ENCODE assay signal across 10 mouse cellular contexts in the genomic region with DNA sequence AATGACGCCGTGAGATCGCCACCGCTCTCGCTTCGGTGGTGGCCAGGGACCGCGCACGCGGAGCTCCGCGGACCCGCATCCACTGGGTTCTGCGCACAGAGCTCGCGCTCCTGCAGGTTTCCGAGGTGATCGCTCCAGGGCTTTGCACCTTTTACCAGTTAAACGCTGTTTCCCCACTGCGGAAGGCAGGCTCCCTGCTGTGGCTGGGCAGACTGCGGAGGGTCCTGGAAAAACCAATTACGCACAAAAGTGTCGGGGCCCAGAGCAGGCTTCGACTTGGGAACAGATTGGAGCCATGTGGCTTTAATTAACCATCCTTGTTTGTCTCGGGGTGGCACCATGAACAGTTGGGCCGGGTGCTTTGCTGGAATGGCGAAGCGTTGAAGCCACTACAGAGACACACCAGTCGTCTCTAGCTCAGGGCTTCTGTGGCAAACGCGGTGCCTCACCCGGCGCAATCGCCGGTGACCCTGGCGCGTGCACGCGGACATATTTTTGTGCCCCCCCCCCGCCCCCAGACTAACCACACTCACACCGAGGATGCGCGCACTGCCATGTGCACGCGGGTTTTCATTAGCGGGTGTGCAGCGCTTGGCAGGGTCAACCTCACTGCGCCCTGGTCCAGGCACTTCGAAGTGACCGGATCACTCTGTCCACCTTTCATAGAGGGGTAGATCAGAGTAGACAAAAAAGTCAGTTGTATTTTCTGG. TPM values are rescaled to one million over a fixed set of nuclear protein-coding genes. Genes with fewer than 3 reads are reported as not detected.
A peak's percentile ranks its signal among the peaks of the same experiment; 100 is the strongest.
DNase-seq lines count a peak whose midpoint lies in the region; ATAC-seq and TF ChIP-seq lines count a peak whose summit lies in the region.
"Had no signal": no experiment of that assay in that cellular context is flagged by ENCODE, and none has a peak within 500 bp of the region (broad histone marks: within the 10 kb centered on the region; RNA-seq: fewer than 3 reads in every experiment).

No protein-coding gene starts in this region.

- peak overlapping the region; percentile 77 for H3K27ac ChIP-seq in gastrocnemius, adult 2 months
- no peak overlapping the region for H3K27ac ChIP-seq in ES-Bruce4 (ENCODE audit: insufficient read depth, low read length)
- H3K27ac ChIP-seq in embryonic facial prominence, embryonic 14.5 days (replicated peaks; ENCODE audit: low read depth, low read length): peak overlapping the region; percentile 90
- H3K27ac ChIP-seq in hindbrain, embryonic 16.5 days (ENCODE audit: low read depth, low read length): peak overlapping the region; percentile 58
- peak overlapping the region; percentile 79 for H3K27ac ChIP-seq in limb, embryonic 14.5 days (replicated peaks; ENCODE audit: low read depth, low read length)

- WGBS in embryonic facial prominence, embryonic 14.5 days: under 1% methylated on average over 50 of the region's 50 CpGs
- under 1% methylated on average over 49 of the region's 50 CpGs for WGBS in hindbrain, embryonic 16.5 days
- WGBS in limb, embryonic 14.5 days: under 1% methylated on average over 50 of the region's 50 CpGs

- peak; percentile 22 for DNase-seq in gastrocnemius, adult 2 months
- DNase-seq in gastrocnemius, adult 8-10 months (ENCODE audit: low spot score in 2 of 2): no peak
- peak; percentile 62 for DNase-seq in embryonic facial prominence, embryonic 14.5 days (ENCODE audit: low spot score)
- DNase-seq in limb, embryonic 14.5 days (ENCODE audit: low spot score): no peak
- peak; percentile 42 to 43 for DNase-seq in right cerebral cortex, postnatal 10 days (ENCODE audit: low spot score in 2 of 2)

- peak overlapping the region; percentile 88 for H3K4me2 ChIP-seq in embryonic facial prominence, embryonic 14.5 days (ENCODE audit: low read depth, low read length)
- H3K4me2 ChIP-seq in hindbrain, embryonic 16.5 days (ENCODE audit: low read length): peak overlapping the region; percentile 97
- peak overlapping the region; percentile 89 for H3K4me2 ChIP-seq in limb, embryonic 14.5 days (replicated peaks; ENCODE audit: low read depth, low read length, severe bottlenecking)

- H3K9ac ChIP-seq in ES-Bruce4 (ENCODE audit: low read depth, poor library complexity, severe bottlenecking): peak overlapping the region; percentile 86
- peak overlapping the region; percentile 86 for H3K9ac ChIP-seq in embryonic facial prominence, embryonic 14.5 days (ENCODE audit: low read depth, low read length)
- H3K9ac ChIP-seq in hindbrain, embryonic 16.5 days (ENCODE audit: low read depth, low read length): peak overlapping the region; percentile 66
- H3K9ac ChIP-seq in limb, embryonic 14.5 days (ENCODE audit: low read depth, low read length, severe bottlenecking): peak overlapping the region; percentile 78

- H3K9me3 ChIP-seq in ES-Bruce4 (replicated peaks; ENCODE audit: control insufficient read depth, insufficient read depth, low read length, poor library complexity, severe bottlenecking): no peaks in the 10 kb centered on the region
- no peaks in the 10 kb centered on the region for H3K9me3 ChIP-seq in embryonic facial prominence, embryonic 14.5 days (ENCODE audit: control insufficient read depth, low read length)
- H3K9me3 ChIP-seq in hindbrain, embryonic 16.5 days (ENCODE audit: control insufficient read depth, low read length): no peaks in the 10 kb centered on the region
- H3K9me3 ChIP-seq in limb, embryonic 14.5 days (ENCODE audit: control insufficient read depth, low read length): no peaks in the 10 kb centered on the region
- H3K9me3 ChIP-seq: G1E had no signal

- peak overlapping the region; percentile 81 for H3K4me3 ChIP-seq in gastrocnemius, adult 2 months
- H3K4me3 ChIP-seq in ES-Bruce4 (ENCODE audit: low read depth, low read length): peak overlapping the region; percentile 97
- peak overlapping the region; percentile 72 for H3K4me3 ChIP-seq in embryonic facial prominence, embryonic 14.5 days (ENCODE audit: low read depth, low read length)
- peak overlapping the region; percentile 59 for H3K4me3 ChIP-seq in hindbrain, embryonic 16.5 days (ENCODE audit: low read length)
- peak overlapping the region; percentile 70 for H3K4me3 ChIP-seq in limb, embryonic 14.5 days (replicated peaks; ENCODE audit: low read length)

- peaks cover 4% of the 10 kb centered on the region; the same call in 1 of the 2 replicates for H3K27me3 ChIP-seq in ES-Bruce4 (ENCODE audit: control insufficient read depth, insufficient read depth, low read length, poor library complexity, severe bottlenecking)
- H3K27me3 ChIP-seq in embryonic facial prominence, embryonic 14.5 days (replicated peaks; ENCODE audit: control insufficient read depth, insufficient read depth, low read length): no peaks in the 10 kb centered on the region
- peaks cover 21% of the 10 kb centered on the region for H3K27me3 ChIP-seq in hindbrain, embryonic 16.5 days (replicated peaks; ENCODE audit: control insufficient read depth, insufficient read depth, low read length)
- H3K27me3 ChIP-seq in limb, embryonic 14.5 days (ENCODE audit: control insufficient read depth, insufficient read depth, low read length): no peaks in the 10 kb centered on the region

- peaks cover 7% of the 10 kb centered on the region for H3K4me1 ChIP-seq in ES-Bruce4 (ENCODE audit: control insufficient read depth, insufficient read depth, low read length)
- peaks cover 36% of the 10 kb centered on the region for H3K4me1 ChIP-seq in embryonic facial prominence, embryonic 14.5 days (ENCODE audit: control insufficient read depth, insufficient read depth, low read length)
- peaks cover 8% of the 10 kb centered on the region for H3K4me1 ChIP-seq in hindbrain, embryonic 16.5 days (ENCODE audit: control insufficient read depth, insufficient read depth, low read depth, low read length)
- H3K4me1 ChIP-seq in limb, embryonic 14.5 days (ENCODE audit: control insufficient read depth, insufficient read depth, low read length): peaks cover 12% of the 10 kb centered on the region

- no peak for TF ChIP-seq POLR2A in ES-Bruce4 (IDR thresholded peaks at IDR 0.05; ENCODE audit: insufficient read depth, low read length)
- no peak for TF ChIP-seq POLR2A in limb, embryonic 14.5 days (IDR thresholded peaks at IDR 0.05; ENCODE audit: borderline replicate concordance, extremely low read depth, insufficient read depth, insufficient read length)

- TF ChIP-seq EP300 in ES-Bruce4 (IDR thresholded peaks at IDR 0.05; ENCODE audit: insufficient read depth, low read depth, low read length): no peak

- TF ChIP-seq CTCF in gastrocnemius, adult 2 months (IDR thresholded peaks at IDR 0.05): no peak
- no peak for TF ChIP-seq CTCF in ES-Bruce4 (IDR thresholded peaks at IDR 0.05; ENCODE audit: low read depth, low read length)

- ATAC-seq in embryonic facial prominence, embryonic 14.5 days (ENCODE audit: low read depth): peak; percentile 23; the same call in 1 of the 2 replicates
- peak; percentile 78 for ATAC-seq in hindbrain, embryonic 16.5 days
- ATAC-seq in limb, embryonic 14.5 days (ENCODE audit: low FRiP score, low read depth): peak; percentile 32; the same call in 1 of the 2 replicates
- ATAC-seq in monocyte, adult 5-6 weeks (replicated peaks; ENCODE audit: insufficient number of reproducible peaks, low FRiP score, low TSS enrichment, poor library complexity, severe bottlenecking): no peak

- intact Hi-C loops in gastrocnemius, adult 2 months (cut with DNase I): loop anchor here (10.0 kb wide), 1 partner anchor 101 kb away; no protein-coding TSS in a partner anchor

- H3K36me3 ChIP-seq in ES-Bruce4 (ENCODE audit: control insufficient read depth, insufficient read depth, low read length, poor library complexity, severe bottlenecking): peaks cover 17% of the 10 kb centered on the region
- H3K36me3 ChIP-seq in embryonic facial prominence, embryonic 14.5 days (ENCODE audit: control insufficient read depth, insufficient read depth, low read length): peaks cover 39% of the 10 kb centered on the region
- H3K36me3 ChIP-seq in hindbrain, embryonic 16.5 days (ENCODE audit: control insufficient read depth, insufficient read depth, low read length): no peaks in the 10 kb centered on the region
- peaks cover 29% of the 10 kb centered on the region for H3K36me3 ChIP-seq in limb, embryonic 14.5 days (ENCODE audit: control insufficient read depth, insufficient read depth, low read length)
- H3K36me3 ChIP-seq: G1E had no signal

RNA-seq across cellular contexts. Expression of gene Lamb1, which starts 0.8 kb away (rescaled TPM):
- total RNA-seq in gastrocnemius, adult 2 months (2021): 10 to 100 TPM; 12.9 to 15.9 TPM
- 10 to 100 TPM in 1 of 4 experiments, 1 to 10 TPM in 3; 6.6 to 10.9 (median 9.1) TPM for total RNA-seq in gastrocnemius, adult 8-10 months (2022)
- polyA plus RNA-seq in ES-Bruce4 (2011; ENCODE audit: insufficient read depth, insufficient read length, low read depth, missing spikeins): 142 and 163 TPM in 2 replicates
- 84.2 and 93.9 TPM in 2 replicates for polyA plus RNA-seq in embryonic facial prominence, embryonic 14.5 days (2014; fragmentation: Nextera tagmentation; extraction: Ambion mirVana)
- 16.9 and 23.7 TPM in 2 replicates for polyA plus RNA-seq in hindbrain, embryonic 16.5 days (2015; fragmentation: Nextera tagmentation; extraction: Ambion mirVana)
- 69.8 and 76.6 TPM in 2 replicates for polyA plus RNA-seq in limb, embryonic 14.5 days (2012; rRNA removed)
- polyA plus RNA-seq in limb, embryonic 14.5 days (2014; fragmentation: Nextera tagmentation; extraction: Ambion mirVana): 67.2 and 76.3 TPM in 2 replicates
- 0.86 to 1.1 TPM (median 1.1 TPM) in 3 replicates for total RNA-seq in monocyte, adult 5-6 weeks (2017)
- polyA plus RNA-seq: G1E had no signal

RNA-seq across cellular contexts. Expression of gene Gm6993, which starts 25.3 kb away (rescaled TPM):
- total RNA-seq in gastrocnemius, adult 2 months (2021): not detected
- not detected for total RNA-seq in gastrocnemius, adult 8-10 months (2022)
- polyA plus RNA-seq in ES-Bruce4 (2011; ENCODE audit: insufficient read depth, insufficient read length, low read depth, missing spikeins): not detected in 2 replicates
- polyA plus RNA-seq in embryonic facial prominence, embryonic 14.5 days (2014; fragmentation: Nextera tagmentation; extraction: Ambion mirVana): not detected in 2 replicates
- polyA plus RNA-seq in hindbrain, embryonic 16.5 days (2015; fragmentation: Nextera tagmentation; extraction: Ambion mirVana): not detected in 2 replicates
- not detected in 2 replicates for polyA plus RNA-seq in limb, embryonic 14.5 days (2012; rRNA removed)
- not detected in 2 replicates for polyA plus RNA-seq in limb, embryonic 14.5 days (2014; fragmentation: Nextera tagmentation; extraction: Ambion mirVana)
- total RNA-seq in monocyte, adult 5-6 weeks (2017): not detected in 3 replicates
- total RNA-seq: G1E; heart, adult 18-20 months had no signal
- polyA plus RNA-seq: G1E had no signal

Comparison
In these comparisons a context has a peak if more than half of its experiments do, and no peak if none do; other contexts are left out.
1. DNase-seq: peak in gastrocnemius, adult 2 months (single experiment), embryonic facial prominence, embryonic 14.5 days (single experiment) and right cerebral cortex, postnatal 10 days (2 of 2); none in gastrocnemius, adult 8-10 months (0 of 2) and limb, embryonic 14.5 days (single experiment).
2. Peak in every context shown above with its lines, with median percentiles within 50 percentile points of each other: H3K4me3 ChIP-seq, H3K9ac ChIP-seq and H3K4me2 ChIP-seq.